Mouse (Mus musculus) neutrophil, adult 5-6 weeks (primary cell): ENCODE measurements around the gene Srsf3. TPM values are rescaled to one million over a fixed set of nuclear protein-coding genes. Genes with fewer than 3 reads are reported as not detected.
A peak's percentile ranks its signal among the peaks of the same experiment; 100 is the strongest.

Source experiments
- ATAC-seq: fragments of 151-379, 151-347 bp; 2 replicates; pipeline ENCODE4 v1.8.0; 2017; ENCODE audit warnings: mild to moderate bottlenecking, moderate TSS enrichment; ENCODE audit not compliant: insufficient number of reproducible peaks, poor library complexity, low FRiP score, severe bottlenecking; ENCODE audit errors: extremely low read depth
- total RNA-seq: library from RNA; stranded (forward); fragments of 200-1000 nt; gene quantifications from 2 replicates; pipeline ENCODE4 v1.2.3, GENCODE M21; 2017

Srsf3 gene
- total RNA-seq, 1 experiment from 2014 or later = 624 TPM

- no peak for ATAC-seq
Observed at GRCm38 (mm10) chr17:29077786-29078509, 45.5 kb downstream of the Srsf3 start.

GRCm38 (mm10) chr17:29078519-29079383 lies 46.3 kb downstream of the Srsf3 start:
- peak; percentile 42 for ATAC-seq

GRCm38 (mm10) chr17:29080758-29081617 lies 48.6 kb downstream of the Srsf3 start:
- no peak for ATAC-seq

GRCm38 (mm10) chr17:29081618-29082381 lies 49.4 kb downstream of the Srsf3 start:
- ATAC-seq = peak; percentile 44; the same call in 1 of the 2 replicates

GRCm38 (mm10) chr17:29083586-29083985 lies 51.2 kb downstream of the Srsf3 start:
- no peak for ATAC-seq

GRCm38 (mm10) chr17:29084656-29085055 lies 52.2 kb downstream of the Srsf3 start:
- ATAC-seq = no peak

GRCm38 (mm10) chr17:29085266-29085665 lies 52.8 kb downstream of the Srsf3 start:
- no peak for ATAC-seq

GRCm38 (mm10) chr17:29086916-29087315 lies 54.5 kb downstream of the Srsf3 start:
- ATAC-seq = no peak

- ATAC-seq = no peak
Observed at GRCm38 (mm10) chr17:29090776-29091175, 58.3 kb downstream of the Srsf3 start, which contains the start of gene Cdkn1a. Gene Cdkn1a, plus strand, starts transcription at chr17:29090976.

GRCm38 (mm10) chr17:29091348-29091944 lies 59.0 kb downstream of the Srsf3 start:
- ATAC-seq = no peak

- ATAC-seq = no peak
Observed at GRCm38 (mm10) chr17:29092497-29092896, 60.1 kb downstream of the Srsf3 start.

Other genes with a start within 250 kb of the Srsf3 start
- gene Brpf3, start 231.5 kb upstream of the Srsf3 start, total RNA-seq = 14.2 and 20.8 TPM in 2 replicates
- 0.25 TPM in 1 of 2 replicates, not detected in the other for gene Pnpla1, start 174.2 kb upstream of the Srsf3 start, total RNA-seq
- 0.12 and 0.23 TPM in 2 replicates for gene 4930539E08Rik, start 117.3 kb upstream of the Srsf3 start, total RNA-seq
- not detected in 2 replicates for gene Pxt1, start 88.8 kb upstream of the Srsf3 start, total RNA-seq
- gene Kctd20, start 80.7 kb upstream of the Srsf3 start, total RNA-seq = 117 and 123 TPM in 2 replicates
- 394 and 412 TPM in 2 replicates for gene Stk38, start 24.6 kb upstream of the Srsf3 start, total RNA-seq
- 1.3 and 2.1 TPM in 2 replicates for gene Cdkn1a, start 58.3 kb downstream of the Srsf3 start, total RNA-seq
- gene Rab44, start 81.5 kb downstream of the Srsf3 start, total RNA-seq = 92.5 and 114 TPM in 2 replicates
- gene Cpne5, start 205.5 kb downstream of the Srsf3 start, total RNA-seq = 1.4 and 1.8 TPM in 2 replicates
- gene Ppil1, start 231.6 kb downstream of the Srsf3 start, total RNA-seq = 23.1 and 25.7 TPM in 2 replicates
- gene BC004004, start 236.2 kb downstream of the Srsf3 start, total RNA-seq = 65.4 and 72.1 TPM in 2 replicates